Mouse (Mus musculus) urinary bladder, postnatal 25 days (tissue): Measurements from ENCODE around the gene Trpv6.

Experiments used
- DNase-seq: peaks from one replicate; pipeline ENCODE4 v3.0.0; 2022; ENCODE audit warnings: low spot score

Gene Trpv6

DNA sequence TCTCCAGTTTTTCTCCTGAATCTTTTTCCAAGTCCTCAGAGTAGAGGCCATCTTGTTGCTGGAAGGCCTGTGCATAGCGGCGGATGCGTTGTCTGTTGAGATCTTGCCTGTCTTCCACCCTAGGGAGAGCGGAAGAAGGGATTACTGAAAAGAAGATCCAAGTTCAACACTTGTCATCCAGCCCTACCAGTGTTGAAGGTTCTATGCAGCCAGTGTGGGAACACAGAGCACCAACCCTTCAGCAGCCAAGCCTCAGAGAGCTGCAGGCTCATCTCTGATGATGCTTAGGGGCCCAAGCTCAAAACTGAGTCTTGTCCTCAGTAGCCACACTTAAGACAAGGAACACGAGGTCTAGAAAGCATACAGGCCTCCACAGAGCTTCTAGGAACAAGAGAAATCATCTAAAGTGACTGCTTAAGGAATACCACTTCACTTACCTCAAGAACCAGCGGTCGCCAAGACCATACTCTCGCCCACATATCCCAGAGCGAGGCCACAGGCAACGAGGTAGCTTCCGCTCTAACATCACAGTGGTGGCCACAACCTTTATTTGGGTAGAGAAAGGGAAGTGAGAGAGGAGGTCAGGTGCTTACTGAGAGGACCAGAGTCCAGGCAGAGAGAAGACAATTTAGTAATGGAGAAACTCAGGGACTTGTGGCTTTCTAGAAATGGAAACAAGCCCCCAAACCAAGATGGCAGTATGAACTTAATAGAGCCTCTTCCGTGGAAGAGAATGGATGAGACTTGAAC is 14.8 kb downstream of the Trpv6 start:
- no peak for DNase-seq

DNA sequence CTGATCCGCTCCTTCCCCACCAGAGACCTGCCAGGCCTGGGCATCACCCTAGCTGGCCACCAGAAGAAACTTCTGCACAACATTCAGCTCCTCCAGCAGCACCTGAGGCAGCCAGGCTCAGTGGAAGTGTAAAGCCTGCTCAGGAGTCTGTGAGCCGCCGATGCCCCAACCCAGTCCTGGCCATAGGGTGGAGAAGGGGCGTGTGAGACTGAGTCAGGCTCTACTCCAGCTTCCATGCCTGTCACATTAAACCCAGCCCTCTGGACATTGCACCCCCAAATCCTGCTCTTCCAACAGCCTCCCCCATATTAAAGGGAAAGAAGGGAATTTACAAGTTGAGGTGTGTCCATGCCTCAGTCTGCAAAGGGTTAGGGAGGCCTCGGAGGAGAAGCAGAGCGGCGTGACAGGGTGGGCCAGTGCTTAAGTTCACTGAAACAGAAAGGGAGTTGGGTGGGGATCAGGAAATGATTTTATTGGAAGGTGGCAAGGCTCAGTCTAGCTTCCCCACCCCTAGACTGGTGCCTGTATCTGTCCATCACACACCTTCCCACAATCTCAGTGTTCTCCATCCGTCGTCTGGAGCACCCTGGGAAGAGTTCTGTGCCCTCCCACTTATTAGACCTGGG is 15.9 kb downstream of the Trpv6 start:
- DNase-seq, result no peak

DNA sequence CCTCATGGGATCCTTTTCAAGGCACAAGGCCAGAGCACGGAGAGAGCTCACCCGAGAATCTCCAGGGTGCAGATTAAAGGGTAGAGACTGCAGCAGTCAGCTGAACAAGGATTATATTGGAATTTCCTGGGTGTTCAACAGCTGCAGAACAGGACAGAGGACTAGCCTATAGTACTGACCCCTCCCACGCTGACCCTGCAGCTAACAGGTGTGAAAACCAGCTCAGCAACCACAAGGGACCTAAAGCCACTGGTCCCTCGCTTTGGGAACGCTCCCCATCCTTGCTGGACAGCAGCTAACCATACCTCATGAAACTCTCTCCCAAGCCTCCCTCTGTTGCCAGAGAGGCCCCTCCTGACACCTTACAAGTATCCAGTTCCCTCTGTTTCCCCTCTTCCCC is 28.6 kb downstream of the Trpv6 start:
- no peak for DNase-seq

DNA sequence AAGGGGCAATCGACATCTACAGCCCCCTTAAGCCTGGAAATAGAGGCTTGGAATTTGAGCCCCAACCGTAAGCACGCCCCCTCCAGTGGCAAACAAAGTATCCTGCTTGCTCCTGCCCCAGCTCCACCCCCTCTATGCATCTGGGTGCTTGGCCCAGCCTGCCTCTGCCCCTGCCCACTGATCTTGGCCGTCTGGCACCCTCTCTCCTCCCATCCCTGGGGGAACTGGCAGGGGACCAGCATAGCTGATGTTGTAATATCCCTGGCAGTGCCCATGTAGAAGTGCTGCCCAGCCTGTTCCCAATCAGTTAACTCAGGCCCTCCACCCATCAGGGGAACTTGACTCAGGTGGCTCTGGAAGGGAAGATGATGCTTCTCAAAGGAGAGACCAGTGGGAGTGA is 30.0 kb downstream of the Trpv6 start:
- DNase-seq, result no peak

DNA sequence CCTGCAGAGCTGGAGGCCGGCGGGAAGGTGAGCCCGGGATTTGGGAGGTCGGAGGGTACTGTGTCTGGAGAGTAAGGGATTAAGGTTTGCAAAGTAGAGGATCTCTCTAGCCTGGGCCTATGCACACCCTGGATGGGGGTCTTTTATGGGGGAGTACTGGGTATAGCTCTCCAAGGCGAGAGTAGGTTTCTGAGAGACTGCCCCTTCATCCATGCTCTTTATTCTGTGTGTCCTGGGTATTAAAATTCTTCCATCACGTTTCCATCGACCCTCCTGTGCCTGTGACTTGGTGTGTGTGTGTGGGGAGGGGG is 30.5 kb downstream of the Trpv6 start:
- no peak for DNase-seq

DNA sequence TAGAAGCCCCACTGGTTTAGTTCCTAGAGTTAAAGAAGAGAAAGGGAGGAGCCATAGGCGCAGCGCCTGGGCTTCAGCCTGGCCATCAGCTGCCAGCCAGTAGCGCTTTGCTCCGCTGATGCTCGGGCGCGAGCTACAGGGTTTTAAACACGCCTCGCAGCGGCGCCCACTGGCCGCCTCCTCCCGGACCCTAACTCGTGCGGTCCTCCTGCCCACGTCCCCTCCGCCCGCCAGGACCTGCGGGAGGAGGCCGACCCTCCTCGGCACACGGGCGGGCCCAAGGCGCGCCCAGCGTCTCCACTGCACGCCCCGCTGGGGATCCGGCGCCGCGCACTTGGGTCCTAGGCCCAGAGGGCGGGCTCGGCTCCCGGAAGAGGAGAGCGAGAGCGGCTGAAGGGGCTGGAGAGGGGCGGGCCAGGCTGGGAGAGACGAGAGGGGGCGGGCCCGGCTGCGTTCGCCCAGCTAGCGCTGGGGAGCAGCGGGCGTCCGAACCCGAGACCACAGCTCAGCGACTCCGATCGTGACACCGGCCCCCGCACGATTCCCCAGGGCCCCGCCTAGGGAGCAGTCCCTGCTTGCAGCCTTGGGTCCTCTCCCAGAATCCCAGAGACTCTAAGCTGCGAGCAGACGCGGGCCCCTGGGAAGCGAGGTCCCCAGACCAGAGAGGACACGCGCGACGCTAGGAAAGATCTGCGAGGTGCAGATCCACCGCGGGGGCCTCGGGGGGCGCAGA is 31.0 kb downstream of the Trpv6 start, which contains the start of gene Ephb6:
Gene Ephb6 (plus strand): TSS at position 422 of the 733 bp plus-strand sequence.
- peak; percentile 67 for DNase-seq

DNA sequence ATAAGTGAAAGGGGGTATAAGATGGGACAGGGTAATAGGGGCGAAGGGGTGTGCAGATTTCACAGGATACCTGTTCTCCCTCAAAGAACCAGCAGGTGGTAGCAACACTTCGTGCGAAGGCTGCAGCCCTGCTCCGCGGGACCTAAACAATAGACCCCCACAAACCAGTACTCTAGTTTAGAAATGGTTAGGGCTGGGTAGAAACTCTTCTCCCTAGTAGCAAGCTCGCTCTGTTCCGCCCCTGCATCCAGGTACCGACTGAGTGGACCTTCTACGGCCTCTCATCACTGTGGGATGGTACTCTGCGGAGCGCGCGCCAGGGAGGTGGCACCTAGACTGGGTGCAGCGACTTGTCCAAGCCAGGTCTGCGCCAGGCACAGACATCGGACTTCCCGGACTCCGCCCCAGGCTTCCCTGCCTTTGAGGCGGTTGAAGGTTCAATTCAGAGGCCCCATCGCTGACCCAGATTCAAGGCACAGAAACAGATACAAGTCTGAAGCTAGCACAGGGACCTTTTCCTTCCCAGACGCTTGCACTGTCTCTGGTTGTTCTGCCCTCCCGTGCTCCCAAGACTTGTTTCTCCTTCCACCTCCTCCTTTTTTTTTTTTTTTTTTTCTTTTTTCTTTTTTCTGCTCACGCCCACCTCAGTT is 31.7 kb downstream of the Trpv6 start:
- peak; percentile 36 for DNase-seq

DNA sequence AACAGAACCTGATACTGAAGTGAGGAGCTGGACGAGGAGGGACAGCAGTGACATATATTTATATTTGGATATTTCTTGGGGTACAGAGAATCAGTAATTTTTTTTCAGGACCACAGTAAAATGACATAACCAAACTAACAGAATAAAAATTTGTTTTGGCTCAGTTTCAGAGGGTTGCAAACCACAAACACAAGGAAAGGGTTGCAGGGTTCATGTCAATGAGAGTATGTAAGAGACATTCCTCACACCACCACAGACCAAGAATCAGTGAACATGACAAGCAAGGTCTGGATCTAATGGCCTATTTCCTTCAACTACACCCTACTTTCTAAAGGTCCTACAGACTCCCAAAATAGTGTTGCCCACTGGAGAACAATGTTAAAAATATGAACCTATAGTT is 54.0 kb downstream of the Trpv6 start:
- no peak for DNase-seq

DNA sequence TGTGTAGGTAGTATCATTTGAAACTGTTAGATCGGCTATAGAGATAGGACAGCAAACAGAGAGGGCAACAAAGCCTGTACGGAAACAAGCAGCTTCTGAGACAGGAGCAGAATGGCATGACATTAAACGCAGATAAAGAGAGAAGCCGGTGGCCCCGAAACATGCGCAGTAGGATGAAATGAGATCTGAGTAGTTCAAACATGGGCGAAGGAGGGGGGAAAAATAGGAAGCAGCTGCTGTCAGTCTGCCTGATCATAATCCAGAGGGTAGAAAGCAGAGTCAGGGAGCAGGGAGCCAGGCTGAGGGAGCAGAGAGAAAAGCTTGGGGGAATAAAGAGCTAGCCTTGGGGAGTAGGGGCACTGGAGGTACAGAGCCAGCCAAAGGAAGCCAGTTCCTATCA is 54.9 kb downstream of the Trpv6 start:
- DNase-seq, result no peak

DNA sequence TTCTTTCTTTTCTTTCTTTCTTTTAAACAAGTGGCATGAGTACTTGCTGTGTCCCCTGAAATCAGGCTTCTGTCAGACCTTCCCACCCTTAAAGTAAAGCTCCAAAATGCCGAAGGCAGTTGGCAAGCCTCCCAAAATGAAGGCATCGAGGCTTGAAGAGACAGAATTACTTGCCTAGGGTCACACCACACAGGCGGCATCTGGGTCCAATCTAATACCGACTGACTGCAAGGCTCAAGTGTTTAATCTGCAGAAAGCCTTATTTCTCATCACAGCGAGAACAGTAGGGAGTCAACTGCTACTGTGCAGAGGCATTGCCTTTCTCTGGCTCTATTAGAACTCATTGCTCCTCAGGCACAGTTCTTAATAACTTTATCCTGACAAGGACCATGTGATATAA is 58.9 kb downstream of the Trpv6 start:
- DNase-seq, result no peak

DNA sequence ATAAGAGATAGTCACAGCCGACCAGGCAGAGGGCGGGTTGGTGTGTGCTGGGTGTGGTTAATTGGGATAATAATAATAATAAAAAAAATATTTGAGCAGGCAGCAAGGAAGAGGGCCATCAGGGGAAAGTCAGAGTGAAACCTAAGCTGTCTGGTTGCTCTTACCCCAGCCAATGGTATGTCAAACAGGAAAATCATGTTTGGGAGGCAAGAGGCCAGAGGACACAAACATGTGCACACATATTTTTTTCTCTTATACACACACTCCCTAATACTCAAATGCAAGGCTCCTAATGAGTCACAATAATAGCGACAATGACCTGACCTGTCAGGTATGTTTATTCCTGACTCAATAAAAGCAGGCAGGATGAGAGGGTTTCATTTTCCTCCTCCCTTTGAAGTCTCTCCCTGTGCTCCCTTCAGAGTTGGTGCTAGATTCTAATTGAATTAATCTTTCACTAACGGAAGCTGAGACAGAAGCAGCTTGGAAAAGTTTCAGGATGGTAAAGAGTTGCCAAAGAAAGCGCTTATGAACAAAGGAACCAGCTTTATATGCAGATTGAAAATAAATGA is 59.6 kb downstream of the Trpv6 start:
- DNase-seq, result no peak
